Mouse (Mus musculus): ENCODE data around the gene Tmeff1.

The Tmeff1 gene

DNA sequence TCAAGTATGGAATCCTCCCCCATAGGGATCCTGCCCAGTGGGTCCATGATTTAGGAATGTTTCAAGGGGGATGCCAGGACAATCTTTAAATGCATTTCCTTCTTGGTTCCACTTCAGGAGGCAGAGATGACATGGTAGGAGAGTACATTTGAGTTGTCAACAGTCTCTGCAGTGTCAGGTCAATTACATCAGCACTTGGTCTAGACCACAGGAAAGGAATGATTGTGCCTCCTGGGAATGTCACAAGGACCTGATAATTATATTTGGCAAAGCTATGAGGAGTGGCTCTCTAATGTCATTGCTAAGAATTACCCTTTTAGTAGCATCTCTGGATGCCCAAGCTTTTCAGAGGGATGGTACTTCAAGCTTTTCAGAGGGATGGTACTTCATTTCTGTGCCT, 20.0 kb upstream of the Tmeff1 start:
- DNase-seq (ENCODE audit: extremely low read depth, low read depth), result no peak

DNA sequence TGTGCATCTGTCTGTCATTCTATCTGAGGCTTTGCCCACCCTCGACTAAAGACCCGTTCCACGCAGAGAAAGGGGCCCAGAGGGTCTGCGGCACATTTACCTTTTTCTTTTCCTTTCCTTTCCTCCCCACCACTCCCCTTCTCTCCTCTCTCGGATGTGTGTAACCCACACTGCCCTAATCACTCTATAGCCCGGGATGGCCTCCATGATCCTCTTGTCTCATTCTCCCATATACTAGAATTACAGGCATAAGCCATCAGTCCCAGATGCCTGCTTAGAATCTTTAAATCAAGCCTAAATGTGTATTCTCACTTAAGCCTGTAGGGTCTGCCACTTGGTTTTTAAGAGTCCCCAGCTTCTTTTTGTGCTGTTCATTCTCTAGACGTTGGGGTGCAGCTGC, 8.6 kb upstream of the Tmeff1 start:
- no peak for DNase-seq (ENCODE audit: extremely low read depth, low read depth)

DNA sequence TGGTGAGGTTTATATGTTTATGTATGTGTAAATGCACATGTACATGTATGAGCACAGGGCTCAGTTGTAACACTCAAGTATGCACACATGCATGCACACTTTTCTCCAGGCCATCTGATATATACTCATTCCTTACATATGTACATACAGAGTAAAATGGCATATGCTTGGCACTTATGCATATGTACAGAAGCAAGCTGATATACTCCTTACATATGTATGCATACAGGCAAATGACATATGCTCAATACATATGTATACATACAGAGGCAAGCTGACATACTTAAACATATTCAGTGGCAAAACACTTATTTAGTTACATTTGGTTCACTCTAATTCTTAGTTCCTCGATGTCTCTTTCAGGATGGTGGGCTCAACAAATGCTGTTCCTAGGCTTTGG, 7.1 kb upstream of the Tmeff1 start:
- DNase-seq (ENCODE audit: extremely low read depth, low read depth), result no peak

- DNase-seq (ENCODE audit: extremely low read depth, low read depth), result no peak
Observed at GRCm38 (mm10) chr4:48578399-48578798, 6.6 kb upstream of the Tmeff1 start.

GRCm38 (mm10) chr4:48579475-48580110, 5.4 kb upstream of the Tmeff1 start:
- DNase-seq (ENCODE audit: extremely low read depth, low read depth), result no peak

DNA sequence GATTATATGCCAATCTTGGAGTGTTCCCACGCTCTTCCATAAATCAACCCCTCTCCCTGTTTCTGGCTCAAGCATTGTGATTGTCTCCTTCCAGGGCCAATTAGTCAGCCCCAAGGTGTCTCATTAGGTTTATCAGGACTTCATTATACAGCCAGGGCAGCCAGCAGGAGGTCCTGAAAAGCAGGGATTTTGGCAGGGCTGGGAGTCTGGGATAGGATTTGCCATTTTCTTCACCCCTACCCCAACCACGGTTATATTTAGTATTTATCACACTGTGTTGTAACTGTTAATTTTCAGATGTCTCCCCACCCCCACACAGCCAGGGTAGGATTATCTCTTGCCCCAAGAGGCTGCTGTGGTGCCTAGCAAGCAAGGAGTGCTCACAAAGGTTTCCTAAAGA, 3.8 kb upstream of the Tmeff1 start:
- DNase-seq (ENCODE audit: extremely low read depth, low read depth), result no peak

GRCm38 (mm10) chr4:48581993-48582392, 3.0 kb upstream of the Tmeff1 start:
- no peak for DNase-seq (ENCODE audit: extremely low read depth, low read depth)

GRCm38 (mm10) chr4:48582941-48583340, 2.0 kb upstream of the Tmeff1 start:
- no peak for DNase-seq (ENCODE audit: extremely low read depth, low read depth)

- DNase-seq (ENCODE audit: extremely low read depth, low read depth), result no peak
Observed at GRCm38 (mm10) chr4:48585241-48586098, 496 bp downstream of the Tmeff1 start.

GRCm38 (mm10) chr4:48586099-48586821, 1.3 kb downstream of the Tmeff1 start:
- DNase-seq (ENCODE audit: extremely low read depth, low read depth), result no peak

DNA sequence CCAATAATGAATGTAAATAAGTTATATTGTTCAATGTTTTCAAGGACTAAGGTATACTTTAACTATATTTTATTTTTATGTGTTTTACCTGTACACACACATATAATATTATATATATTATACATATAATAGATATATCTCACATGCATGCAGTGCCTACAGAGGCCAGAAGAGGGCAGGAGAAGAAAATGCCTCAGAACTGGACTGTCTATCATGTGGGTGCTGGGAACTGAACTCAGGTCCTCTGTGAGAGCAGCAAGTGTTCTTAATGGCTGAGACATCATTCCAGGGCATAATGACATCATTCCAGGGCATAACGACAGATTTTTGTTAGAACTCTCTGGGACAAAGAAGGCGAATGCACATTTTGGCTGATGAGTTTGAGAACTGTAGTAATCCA, 2.6 kb downstream of the Tmeff1 start:
- DNase-seq (ENCODE audit: extremely low read depth, low read depth), result no peak

- no peak for DNase-seq (ENCODE audit: extremely low read depth, low read depth)
Observed at GRCm38 (mm10) chr4:48588576-48588975, 3.6 kb downstream of the Tmeff1 start.

DNA sequence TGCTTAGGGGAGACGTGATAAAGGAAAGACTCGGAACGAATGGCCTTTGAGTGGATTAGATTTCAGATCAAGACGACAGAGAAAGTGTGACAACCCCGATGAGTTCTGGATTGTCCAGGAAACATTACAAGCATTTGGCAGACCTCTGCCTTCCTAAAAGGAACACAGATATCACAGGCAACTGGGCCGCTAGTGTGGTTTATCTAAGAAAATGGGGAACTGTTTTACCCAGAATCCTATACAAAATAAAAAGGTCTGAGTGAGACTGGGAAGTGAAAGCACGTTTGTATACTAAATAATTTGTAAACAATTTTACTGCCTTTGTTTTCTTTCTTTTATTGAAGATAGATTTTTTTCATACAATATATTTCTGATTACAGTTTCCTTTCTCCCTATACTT, 5.9 kb downstream of the Tmeff1 start:
- peak; percentile 19 for DNase-seq (ENCODE audit: extremely low read depth, low read depth)

- DNase-seq (ENCODE audit: extremely low read depth, low read depth), result no peak
Observed at GRCm38 (mm10) chr4:48591390-48591789, 6.4 kb downstream of the Tmeff1 start.

GRCm38 (mm10) chr4:48592328-48592727, 7.4 kb downstream of the Tmeff1 start:
- no peak for DNase-seq (ENCODE audit: extremely low read depth, low read depth)

DNA sequence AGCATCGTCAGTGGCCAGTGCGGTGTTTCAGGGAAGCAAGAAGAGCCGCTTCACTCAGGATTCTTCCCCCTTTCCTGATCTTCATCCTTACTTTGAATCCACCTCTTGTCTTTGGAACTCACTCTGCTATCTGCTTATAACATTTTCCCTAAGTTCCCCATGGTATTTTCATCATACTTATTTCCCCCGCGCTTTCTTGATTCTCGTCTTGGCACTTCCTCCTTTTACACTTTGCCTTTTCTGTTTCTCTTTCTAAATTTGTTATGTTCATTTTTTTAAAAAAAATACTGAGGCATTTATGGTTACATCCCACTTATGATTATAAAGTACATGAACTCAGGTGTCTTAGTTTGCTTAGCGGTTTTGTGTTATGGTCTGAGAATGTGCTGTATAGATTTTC, 7.9 kb downstream of the Tmeff1 start:
- no peak for DNase-seq (ENCODE audit: extremely low read depth, low read depth)

DNA sequence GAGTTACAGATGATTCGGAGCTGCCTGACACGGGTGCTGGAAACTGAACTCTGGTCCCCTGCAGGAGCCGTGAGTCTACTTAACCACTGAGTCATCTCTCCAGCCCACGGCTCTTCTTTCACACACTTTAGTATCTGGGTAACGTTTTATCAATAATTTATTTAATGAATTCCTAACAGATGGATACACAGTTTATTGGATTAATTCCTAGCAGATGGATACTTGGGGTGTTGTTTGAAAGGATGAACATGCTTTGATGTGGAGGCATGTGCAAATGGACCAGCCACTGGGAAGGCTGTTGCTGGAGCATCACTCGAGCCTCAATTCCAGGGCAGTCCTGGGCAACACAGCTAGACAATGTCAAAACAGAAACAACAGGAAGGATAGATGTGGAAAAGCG, 11.1 kb downstream of the Tmeff1 start:
- no peak for DNase-seq (ENCODE audit: extremely low read depth, low read depth)

- DNase-seq (ENCODE audit: extremely low read depth, low read depth), result no peak
Observed at GRCm38 (mm10) chr4:48605650-48606049, 20.7 kb downstream of the Tmeff1 start.

GRCm38 (mm10) chr4:48609485-48609884, 24.5 kb downstream of the Tmeff1 start:
- DNase-seq (ENCODE audit: extremely low read depth, low read depth), result no peak

DNA sequence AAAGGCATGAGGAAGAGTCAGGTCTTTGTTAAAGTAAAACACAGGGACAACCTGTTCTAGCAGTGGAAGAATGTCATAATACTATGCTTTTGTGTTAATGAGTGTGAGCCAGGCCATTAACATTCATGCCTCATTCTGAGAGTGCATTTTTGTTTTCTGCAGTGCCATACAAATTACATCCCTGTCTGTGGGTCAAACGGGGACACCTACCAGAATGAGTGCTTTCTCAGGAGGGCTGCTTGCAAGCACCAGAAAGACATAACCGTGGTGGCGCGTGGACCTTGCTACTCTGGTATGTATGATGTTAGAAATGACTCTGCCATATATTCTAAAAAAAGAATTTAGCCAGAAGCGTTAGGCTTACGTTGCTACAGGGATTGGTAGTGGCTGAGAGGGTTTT, 25.3 kb downstream of the Tmeff1 start:
- no peak for DNase-seq (ENCODE audit: extremely low read depth, low read depth)

DNA sequence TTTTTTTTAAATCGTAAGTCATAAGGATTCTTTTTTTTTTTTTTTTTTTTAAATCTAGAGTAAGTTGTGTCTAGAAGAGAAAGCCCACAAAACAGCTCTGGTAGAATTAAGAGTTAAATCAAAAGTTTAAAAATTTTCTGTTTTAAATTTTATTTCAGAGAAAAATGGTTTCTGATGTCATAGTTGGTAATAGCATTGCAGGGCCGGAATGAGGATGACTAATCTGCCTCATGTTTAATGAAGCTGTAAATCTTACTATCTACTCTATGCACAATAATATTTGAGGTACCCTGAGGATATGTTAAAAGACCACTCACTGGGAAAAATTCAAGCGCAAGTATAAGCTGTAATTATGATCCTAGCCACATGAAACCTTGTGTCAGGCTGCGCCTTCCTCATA, 30.5 kb downstream of the Tmeff1 start:
- DNase-seq (ENCODE audit: extremely low read depth, low read depth), result no peak

- no peak for DNase-seq (ENCODE audit: extremely low read depth, low read depth)
Observed at GRCm38 (mm10) chr4:48617201-48617600, 32.2 kb downstream of the Tmeff1 start.

Data from MEL-GATA-1-ER (cell line).